Comparison of ENCODE assay signal across 11 mouse cellular contexts in genomic region chr7:37999691-38000090, GRCm38 (mm10). TPM values are rescaled to one million over a fixed set of nuclear protein-coding genes. Genes with fewer than 3 reads are reported as not detected.
A peak's percentile ranks its signal among the peaks of the same experiment; 100 is the strongest.
DNase-seq lines count a peak whose midpoint lies in the region; ATAC-seq and TF ChIP-seq lines count a peak whose summit lies in the region.
"Had no signal": no experiment of that assay in that cellular context is flagged by ENCODE, and none has a peak within 500 bp of the region (broad histone marks: within the 10 kb centered on the region; RNA-seq: fewer than 3 reads in every experiment).

No protein-coding gene starts in this region.

- H3K27ac ChIP-seq in hindbrain, postnatal 0 days = no peak overlapping the region
- H3K27ac ChIP-seq in hindbrain, embryonic 13.5 days = no peak overlapping the region
- H3K27ac ChIP-seq in intestine, embryonic 15.5 days = no peak overlapping the region
- H3K27ac ChIP-seq: heart, embryonic 15.5 days; limb, embryonic 15.5 days had no signal

- no peaks in the 10 kb centered on the region for H3K27me3 ChIP-seq in hindbrain, postnatal 0 days (ENCODE audit: insufficient read depth, low read length)
- H3K27me3 ChIP-seq in hindbrain, embryonic 13.5 days = no peaks in the 10 kb centered on the region
- no peaks in the 10 kb centered on the region for H3K27me3 ChIP-seq in intestine, embryonic 15.5 days (replicated peaks)
- H3K27me3 ChIP-seq: heart, embryonic 15.5 days; limb, embryonic 15.5 days had no signal

- H3K4me2 ChIP-seq in hindbrain, postnatal 0 days (ENCODE audit: low read depth, low read length) = no peak overlapping the region
- H3K4me2 ChIP-seq in hindbrain, embryonic 13.5 days = no peak overlapping the region
- no peak overlapping the region for H3K4me2 ChIP-seq in intestine, embryonic 15.5 days (replicated peaks)
- H3K4me2 ChIP-seq: heart, embryonic 15.5 days; limb, embryonic 15.5 days had no signal

- H3K36me3 ChIP-seq in hindbrain, postnatal 0 days (ENCODE audit: insufficient read depth, low read length) = no peaks in the 10 kb centered on the region
- H3K36me3 ChIP-seq in hindbrain, embryonic 13.5 days = no peaks in the 10 kb centered on the region
- H3K36me3 ChIP-seq in intestine, embryonic 15.5 days = no peaks in the 10 kb centered on the region
- H3K36me3 ChIP-seq: heart, embryonic 15.5 days; limb, embryonic 15.5 days had no signal

- ATAC-seq in hindbrain, postnatal 0 days = no peak
- ATAC-seq in hindbrain, embryonic 13.5 days (ENCODE audit: low FRiP score) = no peak
- 0 out of 2 replicates have a peak, but pooled peaks have one; percentile 63 for ATAC-seq in megakaryocyte-erythroid progenitor cell, adult 5-6 weeks (replicated peaks; ENCODE audit: low FRiP score, low TSS enrichment, poor library complexity, severe bottlenecking)
- no peak for ATAC-seq in intestine, embryonic 15.5 days

- peak; percentile 52 for TF ChIP-seq CTCF in hindbrain, postnatal 0 days (IDR thresholded peaks at IDR 0.05; ENCODE audit: low read depth)

- H3K4me3 ChIP-seq in hindbrain, postnatal 0 days (ENCODE audit: low read length) = no peak overlapping the region
- no peak overlapping the region for H3K4me3 ChIP-seq in hindbrain, embryonic 13.5 days
- no peak overlapping the region for H3K4me3 ChIP-seq in intestine, embryonic 15.5 days (replicated peaks)
- H3K4me3 ChIP-seq: heart, embryonic 15.5 days; limb, embryonic 15.5 days had no signal

- peak; percentile 34 for DNase-seq in hindbrain, postnatal 0 days (ENCODE audit: low spot score)
- DNase-seq in 416B (ENCODE audit: low read depth) = peak; percentile 48
- peak; percentile 86 for DNase-seq in ES-CJ7 (ENCODE audit: low read depth, low spot score)
- DNase-seq in cerebellum, postnatal 36 days = no peak
- no peak for DNase-seq in right cerebral cortex, postnatal 10 days (ENCODE audit: low spot score in 2 of 2)
- DNase-seq: adrenal gland, postnatal 14 days had no signal

- 52% methylated on average over 2 of the region's 2 CpGs for WGBS in hindbrain, postnatal 0 days
- WGBS in hindbrain, embryonic 13.5 days = 52% methylated on average over 2 of the region's 2 CpGs
- 56% methylated on average over 2 of the region's 2 CpGs for WGBS in intestine, embryonic 15.5 days

- H3K9me3 ChIP-seq in hindbrain, postnatal 0 days (ENCODE audit: low read length) = no peaks in the 10 kb centered on the region
- H3K9me3 ChIP-seq in hindbrain, embryonic 13.5 days = no peaks in the 10 kb centered on the region
- no peaks in the 10 kb centered on the region for H3K9me3 ChIP-seq in intestine, embryonic 15.5 days
- H3K9me3 ChIP-seq: heart, embryonic 15.5 days; limb, embryonic 15.5 days had no signal

- H3K9ac ChIP-seq in hindbrain, postnatal 0 days (replicated peaks; ENCODE audit: low read length) = no peak overlapping the region
- H3K9ac ChIP-seq in hindbrain, embryonic 13.5 days = no peak overlapping the region
- no peak overlapping the region for H3K9ac ChIP-seq in intestine, embryonic 15.5 days
- H3K9ac ChIP-seq: heart, embryonic 15.5 days; limb, embryonic 15.5 days had no signal

- 0 out of 2 replicates have a peak, but pooled peaks cover 3% of the 10 kb centered on the region for H3K4me1 ChIP-seq in hindbrain, postnatal 0 days (ENCODE audit: insufficient read depth, low read length)
- H3K4me1 ChIP-seq in hindbrain, embryonic 13.5 days (replicated peaks) = peaks cover 8% of the 10 kb centered on the region; the same call in 1 of the 2 replicates
- no peaks in the 10 kb centered on the region for H3K4me1 ChIP-seq in intestine, embryonic 15.5 days (replicated peaks)
- H3K4me1 ChIP-seq: limb, embryonic 15.5 days had no signal

RNA-seq across cellular contexts. Expression of gene Uri1, which starts 23.7 kb away (rescaled TPM):
- total RNA-seq in hindbrain, postnatal 0 days (2014; rRNA removed) = 28.0 and 29.1 TPM in 2 replicates
- polyA plus RNA-seq in hindbrain, postnatal 0 days (2015; fragmentation: Nextera tagmentation; extraction: Ambion mirVana) = 37.2 and 38.3 TPM in 2 replicates
- 35.7 and 36.1 TPM in 2 replicates for polyA plus RNA-seq in hindbrain, embryonic 13.5 days (2015; fragmentation: Nextera tagmentation; extraction: Ambion mirVana)
- total RNA-seq in megakaryocyte-erythroid progenitor cell, adult 5-6 weeks (2014; fragmentation: Nextera tagmentation) = 45.5 and 75.1 TPM in 2 replicates
- total RNA-seq in megakaryocyte-erythroid progenitor cell, adult 5-6 weeks (2017) = 72.2 and 75.2 TPM in 2 replicates
- polyA plus RNA-seq in intestine, embryonic 15.5 days (2015; fragmentation: Nextera tagmentation; extraction: Ambion mirVana) = 41.4 and 47.2 TPM in 2 replicates

Comparison
In these comparisons a context has a peak if more than half of its experiments do, and no peak if none do; other contexts are left out.
1. DNase-seq: peak in hindbrain, postnatal 0 days (single experiment), 416B (single experiment) and ES-CJ7 (single experiment); none in cerebellum, postnatal 36 days (0 of 2) and right cerebral cortex, postnatal 10 days (0 of 2).